ENCODE assay signal across 10 mouse cellular contexts in genomic region chr8:29686594-29686993, GRCm38 (mm10).
"Had no signal": no experiment of that assay in that cellular context is flagged by ENCODE, and none has a peak within 500 bp of the region (broad histone marks: within the 10 kb centered on the region; RNA-seq: fewer than 3 reads in every experiment).

No protein-coding gene starts in this region.

- H3K4me3 ChIP-seq: left cerebral cortex, adult 2 months; liver, embryonic 13.5 days had no signal

- DNase-seq: layer of hippocampus, postnatal 36 days; liver, embryonic 13.5 days; lung, adult 2 months; lung, postnatal 14 days; lung, postnatal 4 days; midbrain, embryonic 14.5 days; thymus, adult 18-20 months; thymus, postnatal 36 days had no signal

- H3K27ac ChIP-seq: left cerebral cortex, adult 2 months; liver, embryonic 13.5 days had no signal

- H3K4me1 ChIP-seq: liver, embryonic 13.5 days had no signal

- H3K4me2 ChIP-seq: liver, embryonic 13.5 days; midbrain, embryonic 11.5 days had no signal

- H3K27me3 ChIP-seq: liver, embryonic 13.5 days had no signal

- H3K9me3 ChIP-seq: liver, embryonic 13.5 days had no signal

- H3K36me3 ChIP-seq: liver, embryonic 13.5 days had no signal

- H3K9ac ChIP-seq: liver, embryonic 13.5 days had no signal
